Mouse (Mus musculus): ENCODE measurements at regions not wholly inside any gene's neighbourhood (a gene's known extent, or its start where the extent isn't known, plus 50 kb on each side); places are given as distances from the start of the nearest gene placed in this dataset.

DNA sequence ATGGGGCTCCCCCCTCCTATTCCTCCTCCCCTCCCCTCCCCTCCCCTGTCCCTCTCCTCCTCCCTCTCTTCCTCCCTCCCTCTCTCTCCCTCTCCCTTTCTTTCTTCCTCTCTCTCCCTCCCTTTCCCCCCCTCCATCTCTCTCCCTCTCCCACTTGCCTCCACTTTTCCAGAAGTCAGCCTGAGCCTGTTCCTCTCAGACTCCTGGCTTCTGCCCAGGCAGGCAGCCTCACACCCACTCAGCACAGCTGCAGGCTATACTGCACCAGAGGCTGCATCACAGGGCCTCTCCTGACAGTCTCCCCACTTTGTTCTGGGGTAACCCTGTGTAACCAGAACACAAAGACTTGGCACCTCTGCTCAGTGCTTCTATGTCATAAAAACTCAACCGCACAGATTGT is 346.3 kb downstream of the Agtpbp1 start:
- ATAC-seq (ENCODE audit: poor library complexity, severe bottlenecking): no peak

DNA sequence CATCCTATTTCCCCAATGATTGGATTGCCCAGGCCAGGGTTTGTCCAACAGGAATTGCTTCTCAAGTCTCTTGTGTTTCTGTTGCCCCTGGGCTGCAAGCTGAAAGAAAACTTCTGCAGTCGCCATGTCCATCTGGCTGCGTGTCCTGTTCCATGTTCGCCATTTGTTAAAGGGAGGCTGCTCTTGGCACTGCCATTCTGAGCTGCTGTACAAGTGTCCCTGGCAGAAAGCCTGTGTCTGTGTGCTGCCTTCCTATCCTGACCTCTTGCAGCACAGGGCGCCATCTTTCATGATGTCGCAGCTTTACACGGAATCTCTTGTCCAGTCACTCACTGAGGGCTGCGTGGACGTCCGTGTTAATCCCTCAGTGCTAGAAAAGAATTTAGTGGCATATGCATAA is 349.2 kb downstream of the Agtpbp1 start:
- no peak for ATAC-seq (ENCODE audit: poor library complexity, severe bottlenecking)

DNA sequence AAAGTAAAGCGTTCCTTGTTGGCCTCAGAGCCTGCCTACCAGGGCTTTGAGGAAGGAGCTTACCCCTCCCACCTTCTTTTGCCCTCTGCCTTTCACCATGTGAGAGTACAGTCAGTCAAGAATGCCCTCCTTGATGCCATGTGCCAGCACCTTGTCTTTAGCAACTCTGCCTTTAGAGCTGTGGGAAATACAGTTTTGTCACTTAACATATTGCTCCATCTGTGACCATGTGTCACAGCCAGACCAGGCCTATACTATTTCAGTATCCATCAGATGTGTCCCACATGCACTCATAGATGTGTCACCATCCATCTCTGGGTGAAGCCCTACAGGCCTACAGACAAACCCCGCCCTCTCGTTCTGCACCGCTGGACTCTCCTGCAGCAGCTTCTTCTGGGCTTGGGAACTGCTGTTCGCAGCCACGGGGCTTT is 355.9 kb downstream of the Agtpbp1 start:
- ATAC-seq (ENCODE audit: poor library complexity, severe bottlenecking): peak; percentile 56

DNA sequence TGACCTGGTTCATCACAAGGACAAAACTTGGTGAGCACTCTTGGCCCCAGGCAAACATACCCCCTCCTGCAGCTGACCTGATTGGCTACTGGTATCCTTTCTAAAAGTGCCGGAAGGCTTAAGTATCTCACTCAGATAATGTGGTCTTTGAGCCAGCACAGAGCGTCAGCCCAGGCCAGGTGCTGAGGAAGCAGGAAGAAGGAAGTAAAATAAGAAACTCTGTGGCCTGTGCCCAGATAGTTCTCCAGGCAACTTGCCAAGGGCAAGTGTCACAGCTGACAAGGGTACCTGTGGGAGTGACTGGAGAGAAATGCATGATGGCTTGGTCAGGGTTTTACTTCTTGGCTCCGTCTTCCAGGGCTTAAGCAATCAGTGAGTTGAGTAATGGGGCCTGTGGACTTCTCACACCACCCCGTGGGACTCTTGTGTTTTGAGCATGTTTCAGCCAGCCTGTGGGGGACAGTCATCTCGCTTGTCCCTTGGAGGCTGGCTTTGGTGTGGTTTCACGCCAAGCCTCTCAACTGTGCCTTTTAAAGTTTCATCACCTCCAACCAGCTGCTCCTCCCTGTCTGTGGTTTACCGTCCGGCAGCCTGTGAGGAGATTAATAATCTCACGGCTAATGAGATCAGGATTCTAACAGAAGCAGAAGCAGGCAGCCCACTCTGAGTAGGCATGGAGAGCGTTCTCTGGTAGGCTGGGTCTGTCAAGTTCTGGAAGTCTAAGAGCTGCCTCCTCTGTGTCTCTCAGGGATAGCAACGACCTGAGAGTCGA is 356.8 kb downstream of the Agtpbp1 start:
- ATAC-seq (ENCODE audit: poor library complexity, severe bottlenecking): peak; percentile 79

DNA sequence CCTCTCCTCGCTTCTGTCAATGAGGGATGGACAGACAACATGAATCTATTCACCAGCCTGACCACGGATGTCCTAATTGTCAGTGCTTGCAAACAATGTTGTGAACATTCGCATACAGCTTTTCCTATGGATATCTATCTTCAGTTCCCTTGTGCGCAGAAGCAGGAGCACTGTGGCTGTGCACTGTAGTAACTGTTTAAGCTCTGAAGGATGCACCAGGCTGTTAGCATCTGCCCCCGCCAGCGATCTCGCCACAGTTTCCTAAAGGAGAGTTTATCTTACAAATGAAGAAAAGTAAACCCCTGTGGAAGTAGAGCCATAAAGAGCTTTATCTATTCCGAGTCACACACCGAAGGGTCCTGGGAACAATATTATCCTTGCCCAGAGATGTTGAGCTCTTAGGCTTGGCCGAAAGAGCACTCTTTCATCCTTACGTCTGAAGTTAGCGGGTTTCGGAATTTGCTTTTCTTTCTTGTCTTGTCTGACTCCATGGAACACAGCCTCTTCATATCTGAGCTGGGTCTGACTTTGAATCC is 357.4 kb downstream of the Agtpbp1 start:
- no peak for ATAC-seq (ENCODE audit: poor library complexity, severe bottlenecking)

DNA sequence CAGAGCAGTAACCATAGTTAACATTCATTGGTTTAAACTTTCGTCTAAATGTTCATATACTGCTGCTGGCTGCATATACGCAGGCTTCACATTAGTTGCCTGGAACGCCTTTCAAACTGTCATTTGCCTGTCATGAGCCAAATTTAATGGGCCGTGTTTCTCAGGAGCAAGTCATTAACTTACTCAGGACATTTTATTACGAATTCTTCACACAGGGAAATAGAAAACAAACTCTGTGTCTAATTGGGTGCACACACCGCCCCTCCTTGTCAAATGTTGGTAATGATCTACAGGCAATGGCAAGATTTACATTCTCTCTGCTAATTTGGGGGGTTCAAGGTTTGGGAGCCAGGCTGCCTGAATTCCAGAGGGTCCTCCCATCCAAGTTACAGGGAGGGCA is 364.4 kb downstream of the Agtpbp1 start:
- ATAC-seq (ENCODE audit: poor library complexity, severe bottlenecking): no peak

DNA sequence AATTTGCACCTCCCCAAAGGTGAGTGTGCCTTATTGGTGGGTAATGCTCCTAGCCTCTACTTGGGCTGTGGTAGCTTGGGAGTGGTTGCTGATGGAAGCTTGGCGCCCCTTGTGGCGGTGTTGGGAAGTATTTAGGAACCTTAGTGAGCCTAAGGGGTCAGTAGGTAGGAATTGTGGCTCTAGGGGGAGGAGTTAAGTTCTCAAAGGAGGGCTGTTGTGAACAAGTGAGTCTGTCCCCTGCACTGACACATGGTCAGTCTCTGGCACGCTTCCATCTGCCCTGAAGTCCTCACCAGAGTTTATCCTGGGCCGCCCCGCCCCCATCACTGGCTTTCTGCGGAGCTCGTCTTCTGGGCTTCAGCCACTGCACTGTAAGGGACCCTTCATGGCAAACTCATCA is 364.9 kb downstream of the Agtpbp1 start:
- ATAC-seq (ENCODE audit: poor library complexity, severe bottlenecking): 0 out of 2 replicates have a peak, but pooled peaks have one; percentile 43

DNA sequence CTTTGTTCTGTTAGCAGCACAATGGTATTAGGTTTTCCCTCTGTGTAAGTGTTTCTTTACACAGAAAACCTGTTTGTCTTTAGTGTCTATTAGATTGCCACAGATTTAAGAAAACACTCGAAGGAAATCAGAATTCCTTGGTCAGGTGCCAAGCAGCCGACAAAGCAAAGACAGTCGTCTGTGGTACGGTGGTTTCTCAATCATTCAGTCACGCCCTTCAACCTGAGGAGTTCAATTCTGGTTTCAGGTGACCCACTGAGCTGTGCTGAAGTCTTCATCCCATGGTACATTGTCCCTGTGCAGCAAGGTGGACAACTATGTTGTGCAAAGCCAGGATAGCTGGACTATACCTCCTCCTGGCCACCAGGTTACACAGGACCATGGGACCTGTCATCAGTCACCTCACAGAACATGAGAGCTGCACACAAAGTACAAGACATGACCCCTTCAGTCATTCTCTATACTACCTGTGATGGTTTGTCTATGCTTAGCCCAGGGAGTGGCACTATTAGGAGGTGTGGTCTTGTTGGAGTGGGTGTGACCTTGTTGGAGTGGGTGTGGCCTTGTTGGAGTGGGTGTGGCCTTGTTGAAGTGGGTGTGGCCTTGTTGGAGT is 368.2 kb downstream of the Agtpbp1 start:
- ATAC-seq (ENCODE audit: poor library complexity, severe bottlenecking): no peak

DNA sequence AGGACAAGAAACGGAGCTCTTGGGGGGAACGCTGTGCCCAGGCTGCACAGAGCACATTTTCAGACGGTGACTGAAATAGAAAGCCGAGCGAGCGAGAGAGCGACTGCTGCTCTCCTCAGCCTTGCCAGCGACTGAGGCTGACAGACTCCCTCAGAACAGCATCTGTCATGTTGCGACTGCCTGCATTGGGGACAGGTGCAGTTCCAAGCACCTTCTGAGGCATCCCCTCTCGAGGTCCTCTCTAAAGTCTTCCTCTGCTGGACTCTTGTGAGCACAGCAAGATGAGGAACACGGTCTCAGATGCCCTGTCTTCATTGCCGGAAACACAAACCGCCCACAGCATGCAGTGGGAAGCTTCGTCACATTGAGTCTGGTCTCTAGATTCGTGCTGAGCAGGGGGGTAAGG is 372.7 kb downstream of the Agtpbp1 start:
- ATAC-seq (ENCODE audit: poor library complexity, severe bottlenecking): no peak

DNA sequence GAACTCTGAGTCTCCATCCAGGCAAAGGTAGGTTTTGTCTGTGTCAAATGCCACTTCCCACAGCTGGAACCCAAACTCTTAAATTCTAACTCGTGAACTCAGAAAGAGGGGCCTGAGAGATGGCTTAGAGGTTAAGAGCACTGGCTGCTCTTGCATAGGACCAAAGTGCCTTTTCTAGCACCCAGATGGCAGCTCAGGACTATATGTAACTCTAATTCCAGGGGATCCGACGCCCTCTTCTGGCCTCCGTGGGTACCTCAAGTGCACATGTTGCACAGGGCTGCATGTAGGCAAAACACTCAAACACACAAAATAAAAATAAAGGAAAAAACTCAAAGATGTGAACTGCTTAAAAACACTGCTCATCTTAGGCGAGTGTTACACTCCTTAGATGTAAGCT is 374.2 kb downstream of the Agtpbp1 start:
- 0 out of 2 replicates have a peak, but pooled peaks have one; percentile 33 for ATAC-seq (ENCODE audit: poor library complexity, severe bottlenecking)

DNA sequence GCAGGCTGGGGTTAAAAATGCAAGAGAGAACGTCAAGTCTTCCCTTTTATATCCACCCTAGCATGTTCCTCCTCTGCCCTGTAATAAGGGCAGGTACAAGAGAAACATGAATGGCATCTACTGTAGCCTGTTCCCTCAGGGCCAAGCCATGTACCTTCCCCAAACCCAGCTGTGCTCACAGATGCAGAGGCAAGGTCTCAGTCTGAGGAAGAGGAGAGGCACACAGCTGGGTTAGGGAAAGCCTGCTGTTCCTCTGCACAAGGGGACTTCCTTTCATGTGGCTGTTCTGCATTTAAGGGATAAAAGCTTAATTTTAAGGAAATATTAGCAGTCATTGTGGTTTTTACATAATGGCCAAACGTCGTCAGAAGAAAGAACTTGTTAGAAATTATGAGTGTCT is 378.8 kb downstream of the Agtpbp1 start:
- ATAC-seq (ENCODE audit: poor library complexity, severe bottlenecking): no peak

DNA sequence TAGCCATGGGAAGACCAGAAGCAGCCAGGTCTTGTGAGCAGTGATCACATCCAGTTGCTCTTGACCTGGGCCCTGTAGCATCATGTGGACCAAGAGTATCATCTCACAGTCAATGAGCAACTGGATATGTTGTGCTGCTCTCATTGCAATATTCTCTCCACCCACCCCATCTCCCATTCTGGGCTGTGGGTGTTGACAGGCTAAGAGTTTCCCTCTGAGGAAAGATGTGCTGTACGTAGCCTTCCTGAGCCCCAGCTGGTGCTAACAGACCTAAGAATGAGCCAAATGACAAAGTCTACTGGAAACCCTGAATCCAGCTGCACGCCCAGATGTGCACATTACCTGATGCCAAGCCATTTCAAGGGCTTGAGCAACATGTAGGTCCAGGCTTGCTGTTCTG is 380.5 kb downstream of the Agtpbp1 start:
- no peak for ATAC-seq (ENCODE audit: poor library complexity, severe bottlenecking)

DNA sequence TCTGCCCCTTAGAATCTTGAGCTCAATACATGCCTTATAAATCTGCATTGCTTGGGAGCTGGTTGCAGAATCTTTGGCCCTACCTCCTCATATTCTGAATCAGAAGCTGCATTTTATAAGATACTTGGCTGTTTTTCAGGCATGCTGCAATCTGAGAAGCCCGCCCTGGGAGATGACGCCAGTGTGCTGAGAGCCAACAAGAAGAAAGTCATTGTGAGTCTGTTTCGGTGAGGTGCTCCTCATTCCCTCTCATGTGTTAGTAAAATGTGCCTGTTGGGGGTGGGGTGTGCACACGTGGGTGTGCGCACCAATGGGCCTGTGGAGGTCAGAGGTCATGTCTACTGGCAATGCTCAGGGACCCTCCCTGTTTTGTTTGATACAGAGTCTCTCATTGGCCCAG is 388.7 kb downstream of the Agtpbp1 start:
- ATAC-seq (ENCODE audit: poor library complexity, severe bottlenecking): no peak

DNA sequence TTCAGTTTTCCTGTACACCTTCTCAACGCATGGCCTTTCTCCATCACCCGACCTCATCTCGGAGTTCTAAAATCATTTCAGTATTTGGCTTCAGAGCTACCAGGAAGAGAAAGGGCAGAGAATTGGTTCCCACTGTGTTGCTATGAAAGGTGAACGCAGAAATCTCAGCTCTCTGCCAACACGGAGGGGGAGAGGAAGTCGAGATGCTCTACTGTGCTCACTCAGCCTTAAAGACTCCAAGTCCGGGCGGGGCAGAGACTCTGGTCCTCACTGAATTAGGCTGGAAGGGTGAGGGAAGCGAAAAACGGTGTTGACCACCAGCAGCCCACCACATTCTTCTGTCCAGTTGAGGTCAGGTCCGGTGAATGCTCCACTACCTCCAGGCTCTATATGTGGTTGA is 382.1 kb downstream of the Ntrk2 start:
- no peak for ATAC-seq (ENCODE audit: poor library complexity, severe bottlenecking)
